ENCODE assay signal across 8 mouse cellular contexts in the genomic region with DNA sequence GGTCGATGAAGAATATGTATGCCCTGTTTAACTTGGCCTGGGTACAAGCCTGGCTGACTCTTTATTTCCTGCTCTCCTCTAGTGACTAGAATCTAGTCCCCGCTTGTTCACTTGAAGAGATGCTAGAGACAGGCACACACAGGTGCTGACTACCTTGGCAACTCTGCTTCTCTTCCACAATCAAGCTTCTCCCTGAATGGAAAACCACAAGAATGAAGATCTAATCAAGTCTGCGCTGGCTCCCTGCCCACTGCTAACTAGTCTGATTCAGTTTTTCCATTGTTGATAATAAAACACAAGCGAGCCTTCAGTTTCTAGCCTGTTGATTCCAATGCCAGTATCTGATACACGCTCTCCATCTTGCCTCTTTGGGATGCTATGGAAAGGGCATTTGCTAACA.
DNase-seq lines count a peak whose midpoint lies in the region.

No protein-coding gene starts in this region.

- intact Hi-C loops in gastrocnemius, postnatal 14 days (cut with DNase I; ENCODE audit: low total_unique reads): no loop called here

- peak; percentile 12 for DNase-seq in gastrocnemius, postnatal 14 days
- no peak for DNase-seq in gastrocnemius, postnatal 25 days
- DNase-seq in right cerebral cortex, postnatal 10 days (ENCODE audit: low spot score in 2 of 2): peak; percentile 34 to 40
- DNase-seq in right cerebral cortex, postnatal 25 days: no peak
- peak; percentile 56 for DNase-seq in kidney, postnatal 14 days
- no peak for DNase-seq in thymus, postnatal 25 days
- no peak for DNase-seq in thymus, postnatal 36 days
- DNase-seq in cerebellum, adult 18-20 months: no peak

Comparison
In these comparisons a context has a peak if more than half of its experiments do, and no peak if none do; other contexts are left out.
1. DNase-seq: peak in gastrocnemius, postnatal 14 days (single experiment), right cerebral cortex, postnatal 10 days (2 of 2) and kidney, postnatal 14 days (single experiment); none in gastrocnemius, postnatal 25 days (single experiment), right cerebral cortex, postnatal 25 days (single experiment), thymus, postnatal 25 days (single experiment), thymus, postnatal 36 days (0 of 2) and cerebellum, adult 18-20 months (0 of 2).